In the genomic region with DNA sequence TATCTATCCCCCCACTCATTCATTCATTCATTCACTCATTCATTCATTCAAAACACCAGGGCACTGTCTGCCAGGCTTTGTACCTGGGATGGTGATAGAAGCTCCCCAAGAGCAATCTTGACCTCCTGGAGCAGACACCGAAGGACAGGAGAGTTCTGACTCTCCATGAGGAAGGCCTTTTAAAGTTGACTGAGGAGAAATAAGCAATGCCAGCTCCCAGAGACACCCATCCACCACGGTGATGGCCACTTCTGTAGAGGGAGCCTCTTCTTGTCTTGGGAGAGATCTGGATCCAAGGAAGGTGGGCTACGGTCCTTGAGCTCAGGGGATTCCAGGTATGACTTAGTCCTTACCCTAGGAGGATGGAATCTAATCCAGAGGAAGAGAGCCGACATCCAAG, we compare ENCODE assay signal across 15 mouse cellular contexts. TPM values are rescaled to one million over a fixed set of nuclear protein-coding genes. Genes with fewer than 3 reads are reported as not detected.
DNase-seq lines count a peak whose midpoint lies in the region; ATAC-seq and TF ChIP-seq lines count a peak whose summit lies in the region.
"Had no signal": no experiment of that assay in that cellular context is flagged by ENCODE, and none has a peak within 500 bp of the region (broad histone marks: within the 10 kb centered on the region; RNA-seq: fewer than 3 reads in every experiment).

A gene (plus strand): TSS at position 301 of the 400 bp plus-strand sequence.

- 83% methylated on average over 4 of the region's 4 CpGs for WGBS in lung, embryonic 16.5 days
- 52% methylated on average over 4 of the region's 4 CpGs for WGBS in heart, embryonic 16.5 days
- 96% methylated on average over 4 of the region's 4 CpGs for WGBS in thymus, adult 2 months

- H3K9me3 ChIP-seq in lung, embryonic 16.5 days (ENCODE audit: control insufficient read depth, low read length) = no peaks in the 10 kb centered on the region
- no peaks in the 10 kb centered on the region for H3K9me3 ChIP-seq in heart, embryonic 16.5 days (replicated peaks; ENCODE audit: control insufficient read depth, low read length)
- H3K9me3 ChIP-seq: hindbrain, embryonic 15.5 days; midbrain, embryonic 12.5 days had no signal

- no peak for TF ChIP-seq POLR2A in thymus, adult 2 months (IDR thresholded peaks at IDR 0.05; ENCODE audit: control insufficient read depth, extremely low read depth, insufficient read depth, low read length, poor library complexity)

- H3K27me3 ChIP-seq in lung, embryonic 16.5 days (ENCODE audit: control insufficient read depth, insufficient read depth, low read depth, low read length) = peaks cover 2% of the 10 kb centered on the region; the same call in 1 of the 2 replicates
- no peaks in the 10 kb centered on the region for H3K27me3 ChIP-seq in heart, embryonic 16.5 days (ENCODE audit: control insufficient read depth, insufficient read depth, low read length)
- no peaks in the 10 kb centered on the region for H3K27me3 ChIP-seq in thymus, adult 2 months (ENCODE audit: control insufficient read depth, insufficient read depth, low read length)
- H3K27me3 ChIP-seq: hindbrain, embryonic 15.5 days had no signal

- H3K4me1 ChIP-seq in lung, embryonic 16.5 days (replicated peaks; ENCODE audit: control insufficient read depth, insufficient read depth, low read length) = peaks cover 10% of the 10 kb centered on the region
- peaks cover 41% of the 10 kb centered on the region for H3K4me1 ChIP-seq in heart, embryonic 16.5 days (ENCODE audit: control insufficient read depth, insufficient read depth, low read length)
- H3K4me1 ChIP-seq in thymus, adult 2 months (replicated peaks; ENCODE audit: control insufficient read depth, insufficient read depth, low read length) = peaks cover 10% of the 10 kb centered on the region

- TF ChIP-seq CTCF in thymus, adult 2 months (IDR thresholded peaks at IDR 0.05; ENCODE audit: borderline replicate concordance, control insufficient read depth, extremely low read depth, insufficient read depth, low read length, poor library complexity) = no peak

- H3K27ac ChIP-seq in lung, embryonic 16.5 days (ENCODE audit: low read length) = no peak within 1 kb of the TSS
- H3K27ac ChIP-seq in heart, embryonic 16.5 days (ENCODE audit: low read length) = peak within 1 kb of the TSS; percentile 89
- no peak within 1 kb of the TSS for H3K27ac ChIP-seq in thymus, adult 2 months (ENCODE audit: control insufficient read depth, insufficient read depth, low read length)
- H3K27ac ChIP-seq: hindbrain, embryonic 15.5 days; midbrain, embryonic 12.5 days had no signal

- no peaks in the 10 kb centered on the region for H3K36me3 ChIP-seq in lung, embryonic 16.5 days (ENCODE audit: control insufficient read depth, insufficient read depth, low read length)
- peaks cover 5% of the 10 kb centered on the region for H3K36me3 ChIP-seq in heart, embryonic 16.5 days (ENCODE audit: control insufficient read depth, insufficient read depth)
- no peaks in the 10 kb centered on the region for H3K36me3 ChIP-seq in thymus, adult 2 months (ENCODE audit: control insufficient read depth, insufficient read depth, low read length)
- H3K36me3 ChIP-seq: hindbrain, embryonic 15.5 days had no signal

- ATAC-seq in lung, embryonic 16.5 days (ENCODE audit: low read depth) = no peak
- ATAC-seq in heart, embryonic 16.5 days (replicated peaks; ENCODE audit: extremely low read depth, insufficient read depth, low FRiP score) = no peak
- ATAC-seq: forebrain, postnatal 0 days had no signal

- no peak within 1 kb of the TSS for H3K4me2 ChIP-seq in lung, embryonic 16.5 days (ENCODE audit: low read depth, low read length)
- H3K4me2 ChIP-seq in heart, embryonic 16.5 days (ENCODE audit: low read depth, low read length) = peak within 1 kb of the TSS; percentile 74
- H3K4me2 ChIP-seq: hindbrain, embryonic 15.5 days; midbrain, embryonic 12.5 days had no signal

- H3K4me3 ChIP-seq in lung, embryonic 16.5 days (ENCODE audit: low read length) = no peak within 1 kb of the TSS
- H3K4me3 ChIP-seq in heart, embryonic 16.5 days (ENCODE audit: low read length) = peak within 1 kb of the TSS; percentile 59
- no peak within 1 kb of the TSS for H3K4me3 ChIP-seq in thymus, adult 2 months (ENCODE audit: control insufficient read depth, insufficient read depth, low read length)
- H3K4me3 ChIP-seq: erythroblast, embryonic 14.5 days; hindbrain, embryonic 15.5 days; midbrain, embryonic 12.5 days had no signal

- DNase-seq in adrenal gland, postnatal 10 days = no peak
- DNase-seq in adrenal gland, postnatal 25 days = no peak
- no peak for DNase-seq in lung, postnatal 10 days
- DNase-seq in cerebellum, adult 9-10 months = no peak
- DNase-seq in Muller cell, postnatal 12 days (ENCODE audit: inconsistent ontology term) = no peak
- no peak for DNase-seq in thymus, adult 2 months
- DNase-seq: adrenal gland, adult 8-10 months; forebrain, postnatal 0 days; kidney, adult 18-20 months; right cerebral cortex, postnatal 4 days had no signal

- H3K9ac ChIP-seq in lung, embryonic 16.5 days (ENCODE audit: low read length) = no peak within 1 kb of the TSS
- H3K9ac ChIP-seq in heart, embryonic 16.5 days (ENCODE audit: low read length) = peak within 1 kb of the TSS; percentile 66
- H3K9ac ChIP-seq: forebrain, postnatal 0 days; hindbrain, embryonic 15.5 days; midbrain, embryonic 12.5 days had no signal

RNA-seq across cellular contexts. Expression of the gene that starts here (rescaled TPM):
- total RNA-seq in adrenal gland, postnatal 10 days (2021) = 10 to 100 TPM; 18.7 to 30.4 TPM
- total RNA-seq in adrenal gland, postnatal 25 days (2021) = 6.2 and 9.8 TPM in 2 replicates
- 14.5 and 16.2 TPM in 2 replicates for polyA plus RNA-seq in lung, embryonic 16.5 days (2015; fragmentation: Nextera tagmentation; extraction: Ambion mirVana)
- polyA plus RNA-seq in heart, embryonic 16.5 days (2015; fragmentation: Nextera tagmentation; extraction: Ambion mirVana) = 188 and 201 TPM in 2 replicates
- 1.2 and 7.1 TPM in 2 replicates for polyA plus RNA-seq in thymus, adult 2 months (2012; rRNA removed)
- polyA plus RNA-seq: erythroblast, embryonic 14.5 days had no signal

Comparison
In these comparisons a context has a peak if more than half of its experiments do, and no peak if none do; other contexts are left out.
1. RNA of the gene that starts here (polyA plus RNA-seq): 188 to 201 TPM in heart, embryonic 16.5 days; 14.5 to 16.2 TPM in lung, embryonic 16.5 days and 1.2 to 7.1 TPM in thymus, adult 2 months; every median in the first group is over 10 times any median in the second.